Mouse (Mus musculus) ES-E14 (cell line): ENCODE measurements at regions not wholly inside any gene's neighbourhood (a gene's known extent, or its start where the extent isn't known, plus 50 kb on each side); places are given as distances from the start of the nearest gene placed in this dataset.

ENCODE experiments used
- DNase-seq: peaks from one replicate; pipeline ENCODE4 v3.0.0-alpha.2; 2013; ENCODE audit warnings: low read depth, low spot score
- H3K27ac ChIP-seq: 2 replicates; pipeline ENCODE4 v1.5.1; 2012; ENCODE audit warnings: low read depth, mild to moderate bottlenecking, low read length, moderate library complexity, mixed read lengths; ENCODE audit not compliant: poor library complexity, insufficient read depth, severe bottlenecking
- H3K36me3 ChIP-seq: 2 replicates; pipeline ENCODE4 v1.6.1; 2012; ENCODE audit warnings: mild to moderate bottlenecking, low read length, moderate library complexity, mixed read lengths; ENCODE audit not compliant: control insufficient read depth, poor library complexity, insufficient read depth, severe bottlenecking
- H3K4me1 ChIP-seq, 2 experiments: fragments of 150-350 bp in 1 of 2; sonication (generic) in 1 of 2; 2 replicates each; pipeline ENCODE4 v1.6.1; 2012; ENCODE audit warnings: low read length in 2 of 2, mild to moderate bottlenecking in 1 of 2, mixed read lengths in 1 of 2; ENCODE audit not compliant: control insufficient read depth in 2 of 2, insufficient read depth in 2 of 2, poor library complexity in 1 of 2
- H3K4me3 ChIP-seq, 2 experiments: fragments of 150-350 bp in 1 of 2; sonication (generic) in 1 of 2; 2 replicates each; pipeline ENCODE4 v1.5.1; 2012; ENCODE audit warnings: low read length in 2 of 2, low read depth in 1 of 2, mild to moderate bottlenecking in 1 of 2, mixed read lengths in 1 of 2; ENCODE audit not compliant: insufficient read depth in 1 of 2, poor library complexity in 1 of 2, severe bottlenecking in 1 of 2
- H3K9ac ChIP-seq: 2 replicates; pipeline ENCODE4 v1.6.1; 2012; ENCODE audit warnings: low read depth, mild to moderate bottlenecking, low read length, mixed read lengths; ENCODE audit not compliant: poor library complexity, insufficient read depth, severe bottlenecking
- H3K9me3 ChIP-seq: fragments of 150-350 bp; sonication (generic); 2 replicates; pipeline ENCODE4 v1.6.1; 2012; ENCODE audit warnings: low read depth, mild to moderate bottlenecking, low read length; ENCODE audit not compliant: control insufficient read depth, insufficient read depth
- CHD2 ChIP-seq: IDR thresholded peaks from 2 replicates; pipeline ENCODE4 v1.6.1; 2014; ENCODE audit warnings: mild to moderate bottlenecking, low read depth, low read length, inconsistent platforms
- HCFC1 ChIP-seq: IDR thresholded peaks from 2 replicates; pipeline ENCODE4 v1.6.1; 2012; ENCODE audit warnings: low read length, inconsistent platforms, borderline replicate concordance; ENCODE audit not compliant: insufficient read depth
- MAFK ChIP-seq: IDR thresholded peaks from 2 replicates; pipeline ENCODE4 v1.6.1; 2014; ENCODE audit warnings: mild to moderate bottlenecking, low read depth, low read length, inconsistent platforms; ENCODE audit not compliant: insufficient read depth
- ZC3H11A ChIP-seq: IDR thresholded peaks from 2 replicates; pipeline ENCODE4 v1.6.1; 2012; ENCODE audit warnings: low read depth, mild to moderate bottlenecking, inconsistent platforms, low read length, borderline replicate concordance
- ZNF384 ChIP-seq: IDR thresholded peaks from 2 replicates; pipeline ENCODE4 v1.6.1; 2012; ENCODE audit warnings: low read depth, low read length, inconsistent platforms
- in situ Hi-C, 2 experiments: fragments of 600-800 bp; cut with MboI; formaldehyde crosslinking; loops; one replicate each; pipeline ENCODE4 v1.15.1; 2025; ENCODE audit warnings: low sequenced_read_pairs in 2 of 2, inconsistent platforms in 1 of 2; ENCODE audit not compliant: unreplicated experiment in 2 of 2

DNA sequence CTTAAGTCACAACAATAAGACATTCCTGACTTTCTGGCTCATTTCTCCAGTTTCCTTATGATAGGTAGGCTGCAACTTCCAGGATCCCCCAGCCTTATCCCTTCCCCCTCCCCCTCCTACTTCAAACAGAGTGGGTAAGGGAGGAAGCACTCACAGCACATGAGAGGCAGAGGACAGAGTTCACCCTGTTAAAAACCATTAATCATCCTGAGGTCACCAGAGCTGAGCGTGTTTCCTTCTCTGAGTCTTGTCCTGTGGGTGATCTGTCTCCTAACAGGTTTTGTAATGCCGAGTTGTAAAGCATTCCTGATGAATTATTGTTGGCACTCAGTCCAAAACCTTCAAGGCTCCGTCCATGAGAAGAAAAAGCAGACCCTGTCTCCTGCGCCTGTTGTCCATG lies 161.0 kb downstream of the Rab28 start:
- DNase-seq, result no peak
- TF ChIP-seq HCFC1 (no peak), CHD2 (no peak), ZC3H11A (no peak), MAFK (no peak), ZNF384 (no peak)
- no peaks in the 10 kb centered on the region for H3K36me3 ChIP-seq
- H3K9me3 ChIP-seq, result no peaks in the 10 kb centered on the region
- H3K27ac ChIP-seq, result no peak overlapping the region
- no peaks in the 10 kb centered on the region for H3K4me1 ChIP-seq
- no peak overlapping the region for H3K4me3 ChIP-seq
- no peak overlapping the region for H3K9ac ChIP-seq
- in situ Hi-C loops, result no loop called here

DNA sequence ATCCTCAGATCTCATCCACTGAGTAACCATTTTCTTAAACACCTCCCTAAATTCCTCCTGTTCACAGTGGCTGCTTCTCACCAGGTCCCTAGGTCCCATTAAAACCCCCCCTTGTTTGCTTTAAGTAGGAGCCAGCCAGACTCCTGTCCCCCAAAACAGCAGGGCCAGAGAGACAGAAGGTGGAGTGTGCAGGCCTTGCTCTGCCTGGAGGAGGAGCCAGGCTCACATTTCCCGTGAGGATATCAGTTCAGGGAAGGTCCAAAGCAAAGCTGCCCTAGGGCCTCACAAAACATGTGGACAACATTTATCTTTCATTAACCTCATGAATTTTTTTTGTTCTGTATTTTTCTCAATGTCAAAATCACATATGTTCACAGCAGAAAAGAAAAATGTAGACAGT lies 167.2 kb downstream of the Rab28 start:
- Histone ChIP-seq H3K9ac (no peak overlapping the region), H3K27ac (no peak overlapping the region), H3K36me3 (no peaks in the 10 kb centered on the region), H3K4me3 (no peak overlapping the region), H3K4me1 (no peaks in the 10 kb centered on the region), H3K9me3 (no peaks in the 10 kb centered on the region)
- in situ Hi-C loops, result no loop called here
- TF ChIP-seq ZNF384 (no peak), ZC3H11A (no peak), CHD2 (no peak), HCFC1 (no peak), MAFK (no peak)
- DNase-seq, result no peak

DNA sequence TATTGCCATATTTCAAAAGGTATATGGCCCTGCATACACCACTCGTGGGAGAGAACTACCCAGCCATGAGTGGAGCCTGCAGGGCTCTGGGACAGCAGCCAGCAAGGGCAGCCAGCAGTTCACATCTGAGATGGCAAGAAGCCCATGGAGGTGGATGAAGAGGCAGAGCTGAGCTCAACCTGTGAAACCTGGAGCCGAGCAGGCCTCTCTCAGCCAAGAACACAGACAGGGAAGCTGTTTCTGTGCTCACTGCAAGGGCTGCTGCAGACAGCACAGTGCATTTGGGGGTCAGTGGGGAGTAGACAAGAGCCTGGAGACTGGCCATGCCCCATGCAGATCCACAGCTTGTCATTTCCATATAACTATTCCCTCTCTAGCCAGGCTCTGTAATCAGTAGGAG lies 173.4 kb downstream of the Rab28 start:
- in situ Hi-C loops, result no loop called here
- no peaks in the 10 kb centered on the region for H3K4me1 ChIP-seq
- no peak for TF ChIP-seq MAFK
- TF ChIP-seq ZNF384, result no peak
- TF ChIP-seq HCFC1, result no peak
- H3K4me3 ChIP-seq, result no peak overlapping the region
- no peak overlapping the region for H3K27ac ChIP-seq
- no peak for DNase-seq
- H3K9ac ChIP-seq, result no peak overlapping the region
- no peaks in the 10 kb centered on the region for H3K36me3 ChIP-seq
- H3K9me3 ChIP-seq, result no peaks in the 10 kb centered on the region
